Mouse (Mus musculus) bone marrow, adult 2 months (tissue): ENCODE data around the gene Tm4sf20.

Experiments
- CTCF ChIP-seq: fragments of 200-500 bp; IDR thresholded peaks from 2 replicates; pipeline ENCODE4 v1.5.1; 2011; ENCODE audit warnings: low read length, control low read depth; ENCODE audit not compliant: control insufficient read depth, insufficient read depth
- POLR2A ChIP-seq: fragments of 200-500 bp; IDR thresholded peaks from 2 replicates; pipeline ENCODE4 v1.6.1; 2011; ENCODE audit warnings: low read depth, mild to moderate bottlenecking, control low read depth, low read length, borderline replicate concordance; ENCODE audit not compliant: control insufficient read depth

DNA sequence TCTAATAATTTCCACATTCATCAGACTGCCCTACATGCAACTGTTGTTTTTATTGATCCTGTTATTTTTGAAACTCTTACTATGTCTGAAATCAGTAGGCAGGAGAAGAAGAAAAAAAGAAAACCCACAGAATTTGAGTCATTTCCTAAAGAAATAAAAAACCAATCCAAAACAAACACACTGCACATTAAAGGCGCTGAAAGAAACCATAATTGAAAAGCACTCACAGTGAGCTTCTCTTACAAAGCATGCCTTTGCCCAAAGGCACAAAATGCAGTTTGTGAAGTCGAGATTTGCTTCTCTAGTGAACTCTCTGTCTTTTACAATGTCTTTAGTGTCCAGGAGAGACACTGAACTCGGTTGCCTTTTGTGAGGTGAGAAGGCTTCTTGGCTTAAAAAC lies 40.3 kb upstream of the Tm4sf20 start:
- TF ChIP-seq CTCF (no peak), POLR2A (no peak)
